Mouse (Mus musculus) adrenal gland, adult 2 months (tissue): ENCODE results near the gene Bmp7. TPM values are rescaled to one million over a fixed set of nuclear protein-coding genes. Genes with fewer than 3 reads are reported as not detected.

Experiments used
- DNase-seq: peaks from one replicate; pipeline ENCODE4 v3.0.0; 2021
- polyA plus RNA-seq: library from polyadenylated mRNA; depleted of rRNA; stranded (reverse); fragments of >200 nt; gene quantifications from 2 replicates; pipeline ENCODE4 v1.2.3, GENCODE M21; 2012
- total RNA-seq, 2 experiments: library from RNA; stranded (reverse); gene quantifications; 2 replicates each; pipeline ENCODE4 v1.2.3; 2021

Gene Bmp7
- total and polyA plus RNA-seq, 3 experiments: 28.9 to 96.8 (median 75.7) TPM

DNA sequence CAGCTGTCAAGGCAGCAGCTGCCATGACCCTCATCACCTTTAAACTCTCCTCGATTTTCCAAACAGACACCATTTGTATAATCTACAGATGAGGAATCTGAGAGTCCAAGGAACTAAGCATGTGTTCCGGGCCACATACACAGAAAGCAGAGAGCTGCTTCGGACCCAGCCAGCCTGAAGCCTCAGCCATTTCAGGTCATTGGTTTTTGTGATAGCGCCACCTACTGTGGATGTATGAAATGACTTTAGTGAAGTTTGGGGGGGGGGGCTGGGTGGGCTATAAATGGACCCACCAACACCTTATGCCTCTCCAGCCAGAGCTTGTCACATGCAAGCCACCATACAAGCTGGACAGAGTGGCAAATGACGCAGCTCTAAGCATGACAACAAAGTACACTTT lies 8.9 kb upstream of the Bmp7 start:
- DNase-seq: no peak

DNA sequence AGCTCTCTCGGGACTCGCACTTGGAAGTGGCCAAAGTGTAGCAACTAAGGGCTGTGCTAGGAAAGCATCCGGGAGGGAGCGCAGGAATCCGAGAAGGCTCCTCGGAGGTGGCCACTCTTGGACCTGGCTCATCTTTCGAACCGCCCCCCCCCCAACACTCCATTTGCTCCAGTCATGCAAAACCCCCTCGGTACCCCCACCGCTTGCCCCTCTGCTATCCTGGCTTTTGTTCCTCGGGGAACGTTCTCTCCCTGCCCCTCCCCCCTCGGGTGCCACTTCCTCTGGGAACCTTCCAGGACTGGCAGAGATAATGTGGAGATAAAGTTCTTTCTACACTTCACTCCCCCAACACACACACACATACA lies 660 bp upstream of the Bmp7 start:
- DNase-seq: no peak

DNA sequence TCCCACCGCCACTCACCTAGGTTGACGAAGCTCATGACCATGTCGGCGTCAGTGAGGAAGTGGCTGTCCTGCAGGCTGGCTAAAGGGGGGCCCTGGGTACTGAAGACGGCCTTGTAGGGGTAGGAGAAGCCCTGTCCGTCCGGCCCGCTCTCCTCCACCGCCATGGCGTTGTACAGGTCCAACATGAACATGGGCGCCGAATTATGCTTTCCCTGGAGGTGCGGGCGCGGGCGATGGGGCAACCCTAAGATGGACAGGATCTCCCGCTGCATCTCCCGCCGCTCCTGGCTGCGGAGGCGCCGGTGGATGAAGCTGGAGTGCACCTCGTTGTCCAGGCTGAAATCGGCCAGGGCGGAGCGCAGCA lies 500 bp downstream of the Bmp7 start:
- DNase-seq: no peak

DNA sequence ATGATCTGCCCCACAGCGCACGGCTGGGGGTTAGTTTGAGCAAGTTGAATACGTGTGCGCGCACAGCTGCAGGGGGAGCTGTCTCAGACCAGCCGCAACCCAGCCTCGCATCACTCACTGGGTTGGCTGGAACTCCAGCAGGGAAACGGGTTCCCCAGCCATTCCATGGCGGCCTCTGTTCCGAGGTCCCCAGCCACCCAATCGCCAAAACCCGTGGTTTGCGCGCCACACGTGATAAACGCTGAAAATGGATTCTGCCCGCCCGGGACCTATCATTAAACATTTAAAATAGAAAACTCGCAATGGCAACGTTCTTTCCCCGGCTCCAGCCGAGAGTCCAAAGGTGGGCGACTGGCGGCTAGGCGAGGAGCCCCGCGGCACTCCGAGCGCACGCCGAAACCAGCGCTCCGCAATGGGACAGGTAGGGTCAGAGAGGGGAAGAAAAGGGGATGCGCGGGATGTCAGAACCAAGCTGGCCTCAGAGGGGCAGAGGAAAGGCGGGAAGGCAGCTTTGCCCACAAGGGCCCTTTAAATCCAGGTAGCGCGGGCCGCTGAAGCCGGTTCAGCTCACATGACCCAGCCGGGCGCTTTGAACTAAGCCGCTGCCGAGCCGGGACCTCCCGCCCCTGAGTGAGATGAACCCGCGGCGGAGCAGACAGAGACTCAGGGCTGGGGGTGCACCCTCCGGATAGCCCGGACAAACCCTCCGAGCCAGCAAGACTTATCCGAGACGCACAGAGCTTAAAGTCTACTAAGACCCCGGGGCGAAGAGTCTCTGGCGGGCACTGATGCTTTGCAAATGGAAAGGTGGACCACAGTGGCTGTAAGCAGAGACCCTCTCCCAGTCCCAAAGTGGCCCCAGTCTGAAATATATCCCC lies 1.1 kb downstream of the Bmp7 start:
- DNase-seq: peak; percentile 68

DNA sequence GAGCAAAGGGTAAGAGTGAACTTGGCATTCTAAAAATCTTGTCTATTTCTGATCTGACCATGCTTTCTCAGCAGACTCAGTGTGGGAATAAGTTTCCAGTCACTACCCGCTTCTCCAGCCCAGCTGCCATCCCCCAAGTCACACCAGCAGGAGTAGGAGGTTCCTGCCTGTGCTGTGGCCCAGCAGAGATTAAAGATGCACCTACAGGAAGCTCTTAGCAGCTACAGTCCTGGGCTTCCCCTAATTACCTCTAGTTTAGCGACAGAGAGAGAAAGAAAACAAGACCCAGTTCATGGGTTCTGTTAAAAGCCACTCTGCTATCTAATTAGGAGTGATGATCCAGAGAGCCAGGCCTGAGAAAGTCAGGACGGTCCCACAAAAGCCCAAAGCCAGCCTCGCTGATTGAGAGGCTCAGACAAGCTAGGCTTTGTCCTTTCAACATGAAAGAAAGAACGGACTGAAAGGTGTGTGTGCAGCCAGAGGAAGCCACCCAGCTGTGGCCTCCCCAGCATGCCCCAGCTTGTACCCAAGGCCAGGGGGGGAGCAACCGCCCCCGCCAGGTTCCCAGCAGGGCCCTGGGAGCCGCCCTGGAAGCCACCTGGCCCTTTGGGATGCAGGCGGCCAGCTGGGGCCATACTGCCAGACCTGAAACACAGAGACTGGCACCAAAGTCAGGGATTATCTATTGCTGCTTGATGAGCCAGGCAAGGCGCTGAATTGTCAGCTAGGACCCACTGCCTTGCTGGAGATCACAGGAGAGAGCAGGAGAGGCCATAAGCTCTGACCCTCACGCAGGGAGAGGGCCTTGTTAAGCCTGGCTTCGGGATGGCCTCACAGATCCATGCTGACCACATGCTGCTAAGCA lies 2.6 kb downstream of the Bmp7 start:
- DNase-seq: no peak

DNA sequence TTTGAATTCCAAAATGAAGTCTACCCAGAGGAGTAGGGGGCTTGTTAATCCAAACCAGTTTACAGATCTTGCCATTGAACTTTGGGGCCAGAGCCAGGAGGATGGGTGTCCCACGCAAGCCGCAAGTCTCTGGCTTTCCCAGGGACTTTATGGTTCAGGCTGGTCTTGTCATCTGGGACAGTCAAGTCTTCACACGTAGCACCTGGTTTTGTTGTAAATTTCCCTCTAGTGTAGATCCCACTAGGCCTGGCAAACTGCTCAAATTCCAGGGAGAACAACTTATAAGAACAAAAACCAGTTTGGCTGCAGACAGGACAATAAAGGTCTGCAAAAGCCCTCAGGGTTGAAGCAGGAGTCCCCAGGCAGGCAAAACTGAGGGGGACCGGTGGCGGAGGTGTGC lies 3.3 kb downstream of the Bmp7 start:
- no peak for DNase-seq

DNA sequence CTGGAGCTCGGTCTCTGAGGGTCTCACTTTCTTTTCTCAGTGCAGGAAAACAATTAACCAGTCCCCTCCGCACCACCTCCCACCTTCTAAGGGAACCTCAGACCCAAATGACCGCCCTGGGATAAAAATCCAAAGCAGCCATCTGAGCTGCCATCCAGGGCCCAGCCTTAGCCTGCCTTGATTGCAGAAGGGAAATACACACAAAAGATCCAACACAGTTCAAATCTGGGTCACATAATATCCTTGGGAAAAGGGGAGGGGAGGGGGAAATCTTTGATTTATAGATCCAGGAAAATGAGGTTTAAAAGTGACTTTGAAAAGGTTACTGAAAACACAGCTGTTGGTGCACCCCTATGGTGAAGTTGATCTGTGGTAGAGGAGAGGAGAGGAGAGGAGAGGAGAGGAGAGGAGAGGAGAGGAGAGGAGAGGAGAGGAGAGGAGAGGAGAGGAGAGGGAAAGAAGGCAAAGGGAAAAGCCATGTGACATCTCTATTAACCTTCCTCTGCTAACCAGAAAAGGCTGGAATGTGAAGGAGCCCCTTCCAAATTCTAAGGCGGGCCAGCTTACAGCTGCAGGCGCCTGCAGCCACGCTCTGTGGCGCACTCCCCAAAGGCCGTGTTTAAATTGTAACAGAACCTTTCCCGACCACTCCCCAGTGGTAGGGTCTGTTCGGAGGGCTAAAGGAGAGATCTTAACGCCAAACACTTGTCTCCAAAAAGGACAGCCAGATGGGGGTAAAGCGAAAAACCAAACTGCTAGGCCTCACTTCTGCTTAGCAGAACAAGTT lies 4.2 kb downstream of the Bmp7 start:
- no peak for DNase-seq

DNA sequence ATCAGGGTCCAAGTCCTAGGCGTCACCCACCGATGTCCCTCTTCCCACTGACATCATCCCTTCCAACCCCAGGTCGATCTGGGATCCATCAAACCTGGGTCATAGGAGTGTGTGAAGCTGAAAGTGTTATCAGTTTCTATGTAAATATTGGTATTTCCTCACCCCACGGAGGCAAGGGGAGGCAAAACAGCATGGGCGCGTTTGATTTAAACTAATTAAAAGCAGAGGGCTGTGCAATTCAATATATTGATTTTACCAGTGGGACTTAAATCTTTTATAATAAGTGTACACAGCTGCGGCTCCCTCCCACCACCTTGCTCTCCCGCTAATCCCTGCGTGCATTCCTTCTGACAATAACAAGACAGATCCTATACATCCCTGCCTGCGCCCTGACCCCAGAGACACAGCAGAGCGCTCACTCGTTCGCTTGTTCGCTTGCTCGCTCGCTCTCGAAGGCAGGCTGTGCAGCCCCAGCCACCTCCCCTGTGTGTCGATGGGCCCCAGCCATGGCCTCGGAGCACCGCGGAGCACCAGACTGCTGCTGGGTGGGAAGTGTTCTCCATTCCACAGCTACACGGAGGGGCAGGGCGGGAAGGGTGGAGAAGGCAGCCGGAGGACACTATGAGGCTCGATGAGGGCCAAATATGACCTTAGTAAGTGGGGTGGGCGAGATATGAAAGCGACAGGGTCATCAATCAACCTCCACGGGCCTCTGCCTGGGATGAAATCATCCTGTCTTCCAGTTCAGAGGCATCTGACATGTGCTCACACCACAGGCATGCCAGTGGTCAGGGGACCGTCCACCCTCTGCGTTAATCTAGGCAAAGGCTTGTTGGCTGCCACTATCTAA lies 5.0 kb downstream of the Bmp7 start:
- DNase-seq: peak; percentile 62

DNA sequence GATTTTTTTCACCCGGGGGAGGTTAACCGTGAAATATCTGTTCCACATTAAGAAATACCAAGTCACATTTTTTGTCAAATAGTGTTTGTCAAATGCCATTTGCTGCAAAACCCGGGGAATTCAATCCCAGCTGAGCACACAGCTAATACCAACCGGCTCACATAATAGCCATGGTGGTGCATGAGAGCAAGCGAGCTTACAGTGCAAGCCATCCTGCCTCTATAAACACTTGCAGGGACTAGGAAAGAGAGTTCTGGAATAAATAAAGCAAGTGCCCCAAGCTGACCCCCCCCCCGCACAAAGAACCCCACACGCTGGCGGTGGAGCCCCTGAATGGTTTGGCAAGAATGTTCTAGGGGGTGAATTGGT lies 5.7 kb downstream of the Bmp7 start:
- no peak for DNase-seq

DNA sequence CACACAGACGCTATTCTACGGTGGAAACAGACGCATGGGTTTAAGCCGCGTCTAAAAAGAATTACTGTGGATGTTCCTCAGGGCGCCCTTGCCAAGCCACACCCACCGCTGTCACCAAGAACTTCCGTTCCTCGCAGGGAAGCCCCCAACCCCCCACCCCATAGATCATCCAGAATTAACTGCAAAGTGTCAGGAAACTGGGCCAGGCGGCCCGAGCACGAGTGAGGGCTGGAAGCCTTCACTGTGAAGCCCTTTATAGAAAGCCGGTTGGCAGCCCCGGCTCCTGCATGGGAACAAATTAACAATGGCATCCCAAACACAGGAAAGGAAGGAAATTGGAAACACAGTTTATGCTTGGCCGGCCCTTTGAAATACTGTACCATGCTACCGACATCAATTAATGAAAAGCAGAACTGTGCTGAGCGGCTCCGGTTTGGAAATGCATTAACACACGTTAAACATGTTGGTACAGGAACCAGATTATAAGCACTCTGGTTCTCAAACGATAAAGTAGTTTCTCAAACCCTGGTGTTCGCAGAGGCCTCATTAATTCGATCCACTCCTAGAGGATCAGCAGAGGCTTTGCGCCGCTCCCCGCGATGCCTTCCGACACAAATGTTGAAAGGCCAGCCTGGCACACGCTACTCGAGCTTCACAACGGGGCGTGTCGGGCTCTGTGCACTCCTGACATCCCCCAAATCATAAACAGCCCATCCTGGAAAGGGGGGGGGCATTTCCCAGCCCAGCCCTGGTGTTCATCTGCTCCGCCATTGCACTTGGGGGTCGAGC lies 6.3 kb downstream of the Bmp7 start:
- peak; percentile 68 for DNase-seq

DNA sequence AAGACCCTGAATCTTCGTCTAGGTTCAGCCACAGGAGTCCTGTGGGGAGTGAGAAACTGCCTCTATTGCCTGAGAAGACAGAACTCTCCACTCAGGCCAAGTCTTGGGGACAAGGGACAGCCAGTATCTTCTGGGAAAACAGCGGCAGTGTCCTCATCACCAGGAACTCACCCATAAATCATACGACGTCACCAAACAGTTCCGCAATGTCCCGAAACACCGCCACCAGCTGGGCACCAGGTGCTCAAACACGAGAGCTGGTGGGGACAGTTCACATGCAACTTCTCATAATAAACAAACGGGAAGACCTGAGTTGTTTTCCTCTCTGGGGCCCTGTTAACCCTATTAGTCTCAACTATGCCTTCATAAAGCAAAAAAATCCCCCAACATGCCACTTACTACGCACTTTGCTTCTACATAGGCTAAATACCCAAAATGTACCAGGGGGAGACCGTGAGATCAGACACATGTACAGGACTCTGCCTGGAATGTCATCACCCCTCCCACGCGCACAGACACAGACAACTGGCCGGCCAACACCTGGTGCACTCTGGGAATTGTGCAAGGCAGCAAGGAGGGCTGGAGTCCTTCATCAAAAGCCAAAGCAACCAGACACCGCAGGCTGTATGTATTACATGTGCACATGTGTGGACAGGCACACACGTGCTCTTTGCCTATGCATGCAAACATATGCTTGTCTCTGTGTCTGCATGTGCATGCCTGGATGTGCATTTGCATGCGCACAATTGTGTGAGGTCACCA lies 8.8 kb downstream of the Bmp7 start:
- no peak for DNase-seq

DNA sequence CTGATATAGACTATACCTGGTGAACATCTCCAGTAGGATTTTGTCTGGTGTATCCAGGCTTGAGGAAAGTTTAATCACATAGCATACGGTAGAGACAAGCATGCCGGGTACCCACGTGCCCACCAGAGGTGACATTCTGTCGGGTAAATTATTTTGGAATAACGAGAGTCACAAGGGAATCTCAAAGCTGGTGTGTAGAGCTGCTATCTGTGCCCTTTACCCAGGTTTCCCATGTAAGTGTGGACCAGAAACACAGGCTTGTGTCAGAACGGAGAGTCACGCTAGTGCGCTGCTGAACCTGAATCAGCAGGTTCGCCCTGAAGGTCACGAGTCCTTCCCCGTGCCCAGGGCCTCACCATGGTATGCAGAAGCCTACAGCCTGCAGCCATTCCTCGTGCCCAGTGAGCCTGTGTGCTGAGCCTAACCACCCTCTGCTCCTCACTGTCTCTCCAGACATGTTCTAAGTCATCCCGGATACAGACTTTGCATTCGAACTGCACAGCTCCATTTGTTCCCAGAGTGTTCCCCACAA lies 10.2 kb downstream of the Bmp7 start:
- DNase-seq: peak; percentile 56

DNA sequence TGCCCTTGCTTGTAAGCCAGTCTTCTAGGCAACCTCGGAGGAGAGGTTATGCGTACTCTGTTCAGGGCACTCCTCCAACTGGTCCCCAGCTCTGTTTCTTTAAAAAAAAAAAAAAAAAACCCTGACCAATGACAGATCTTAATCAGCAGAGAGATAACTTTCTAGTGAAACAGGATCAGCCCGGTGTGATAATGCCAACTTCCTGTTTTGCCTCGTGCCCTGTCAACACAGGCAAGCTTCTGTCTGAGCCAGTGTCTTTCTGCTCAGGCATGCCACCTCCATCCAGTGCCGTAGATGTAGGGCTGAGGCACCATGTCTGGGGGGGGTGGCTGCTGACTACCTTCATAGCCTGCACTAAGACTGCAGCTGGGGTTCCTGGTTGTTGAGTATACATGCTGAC lies 12.5 kb downstream of the Bmp7 start:
- DNase-seq: no peak

DNA sequence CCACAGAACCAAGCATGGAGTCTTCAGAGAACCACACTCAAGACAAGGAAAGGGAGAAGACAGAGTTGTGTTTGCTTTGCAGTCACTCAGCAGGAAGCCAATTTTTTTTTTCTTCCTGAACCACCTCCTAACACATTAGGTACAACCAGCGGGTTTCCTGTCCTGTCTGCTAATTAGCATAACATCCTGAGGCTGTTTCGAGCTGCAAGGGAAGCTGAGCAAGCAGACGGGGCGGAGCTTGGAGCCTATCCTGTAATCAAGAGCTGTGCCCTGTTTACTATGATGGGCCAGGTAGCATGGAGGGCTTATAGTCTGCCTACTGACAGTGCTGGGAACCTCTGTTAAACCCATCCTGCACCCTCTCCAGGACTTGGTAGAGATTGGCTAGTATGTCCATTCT lies 13.8 kb downstream of the Bmp7 start:
- no peak for DNase-seq

DNA sequence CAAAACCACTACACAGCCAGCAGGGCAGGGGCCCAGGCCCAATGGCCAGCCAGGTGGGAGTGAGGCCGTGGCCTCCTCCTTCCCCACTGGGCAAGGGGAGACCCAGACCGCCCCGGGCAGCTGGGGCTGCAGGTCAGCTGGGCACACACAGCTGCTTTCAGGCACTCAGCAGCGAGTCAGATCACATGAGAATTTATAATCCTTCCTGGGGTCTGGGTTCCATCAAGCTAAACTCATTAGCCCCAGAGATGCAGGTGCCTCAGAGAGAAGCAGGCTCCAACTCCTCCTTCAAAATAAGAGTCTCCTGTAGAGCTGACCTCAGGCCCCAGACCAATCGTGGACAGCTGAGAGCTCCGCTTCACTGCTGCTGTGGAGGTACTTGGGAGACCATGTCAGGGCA lies 15.2 kb downstream of the Bmp7 start:
- no peak for DNase-seq

DNA sequence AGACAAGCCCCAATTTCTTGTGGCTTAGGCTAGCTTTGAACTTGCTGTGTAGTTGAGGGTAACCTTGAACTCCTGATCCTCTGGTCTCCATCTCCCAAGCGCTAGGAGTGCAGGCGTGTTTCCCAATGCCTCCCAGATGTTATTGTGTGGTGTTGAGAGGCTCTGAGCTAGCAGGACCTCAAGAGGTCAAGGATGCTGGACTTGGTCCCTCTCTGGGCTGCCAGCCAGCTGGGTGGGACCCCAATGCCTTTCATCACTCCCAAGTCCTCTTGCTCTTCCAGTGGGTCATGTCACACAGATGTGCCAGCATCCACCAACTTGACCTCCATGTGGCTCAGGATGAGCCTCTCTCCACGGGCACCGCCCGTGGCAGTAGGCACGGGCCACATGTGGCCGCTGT lies 16.9 kb downstream of the Bmp7 start:
- DNase-seq: peak; percentile 84

DNA sequence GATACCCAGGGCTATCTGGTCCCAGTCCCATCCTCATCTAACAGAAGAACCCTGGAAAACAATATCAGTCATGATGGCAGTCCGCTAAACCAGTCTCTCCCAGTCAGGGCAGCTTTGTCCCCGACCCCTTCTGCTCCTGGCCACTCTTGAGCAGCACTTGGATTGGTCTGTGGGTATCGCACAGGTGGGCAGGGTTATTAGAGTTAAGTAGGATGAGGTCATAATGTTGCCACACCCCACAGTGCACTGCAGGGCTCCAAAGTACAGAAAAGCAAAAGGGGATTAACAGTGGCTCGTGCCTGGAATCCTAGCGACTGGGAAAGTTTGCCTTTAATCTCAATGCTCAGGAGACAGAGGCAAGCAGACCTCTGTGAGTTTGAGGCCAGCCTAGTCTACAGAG lies 17.5 kb downstream of the Bmp7 start:
- no peak for DNase-seq

DNA sequence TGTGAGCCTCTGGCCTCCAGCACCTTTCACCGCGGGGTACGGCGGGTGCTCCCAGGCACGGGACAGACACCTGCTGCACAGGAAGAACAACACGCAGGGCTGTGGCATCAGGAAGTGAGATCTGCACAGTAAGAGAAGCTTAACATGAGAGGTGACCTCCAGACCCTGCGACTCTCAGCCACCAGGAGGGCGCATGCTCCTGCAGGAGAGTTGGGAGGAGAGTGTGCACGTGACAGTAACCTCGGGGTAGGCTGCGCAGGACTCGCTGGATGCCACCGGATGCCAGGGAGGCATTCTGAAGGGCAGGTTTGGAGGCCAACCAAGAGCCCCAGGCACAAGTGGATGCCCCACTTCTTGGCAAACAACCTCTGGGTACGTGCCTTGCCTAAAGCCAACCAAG lies 26.1 kb downstream of the Bmp7 start:
- no peak for DNase-seq

DNA sequence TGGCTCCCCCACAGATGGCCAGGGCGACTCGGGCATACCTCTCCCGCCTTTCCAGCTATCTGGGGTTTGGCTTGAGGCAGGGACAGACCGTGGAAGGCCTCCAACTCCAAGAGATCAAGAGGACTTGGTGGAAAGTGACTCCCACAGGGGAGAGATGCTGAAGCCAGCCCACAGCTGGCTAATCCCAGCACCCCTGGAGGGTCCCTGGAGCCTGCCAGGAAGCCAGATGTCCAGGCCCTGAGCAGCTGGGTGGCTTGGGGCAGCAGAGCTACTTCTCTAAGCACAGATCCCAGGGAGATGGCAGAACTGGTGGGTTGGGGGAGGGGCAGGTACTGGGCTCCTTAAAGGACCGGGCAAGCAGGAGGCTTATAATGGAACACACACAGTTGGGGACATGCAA lies 28.4 kb downstream of the Bmp7 start:
- peak; percentile 37 for DNase-seq

DNA sequence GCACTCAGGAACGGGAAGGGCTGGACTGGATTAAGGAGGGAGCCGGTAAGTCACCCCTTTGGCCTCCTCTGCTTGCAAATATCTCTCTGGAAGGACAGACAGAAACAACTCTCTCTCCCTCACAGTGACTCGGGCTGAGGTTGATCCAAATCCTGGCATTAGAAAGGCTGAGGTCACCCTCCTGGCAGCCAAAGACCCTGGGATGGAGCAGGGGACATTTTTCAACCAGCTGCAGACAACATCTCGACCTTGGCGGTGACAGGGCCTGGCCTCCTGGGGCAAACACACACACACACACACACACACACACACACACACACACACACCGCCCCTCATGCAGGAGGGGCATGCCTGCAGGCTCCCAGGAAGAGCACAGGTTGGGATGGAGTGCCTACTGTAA lies 29.0 kb downstream of the Bmp7 start:
- peak; percentile 92 for DNase-seq
